Mouse (Mus musculus) intestine, embryonic 15.5 days (tissue): ENCODE data around the gene Sept11. TPM values are rescaled to one million over a fixed set of nuclear protein-coding genes. Genes with fewer than 3 reads are reported as not detected.

Experiments
- ATAC-seq: fragments of 200-750 bp; cut with Nextera tagmentation; 2 replicates; pipeline ENCODE4 v1.8.0; 2017; ENCODE audit warnings: moderate TSS enrichment, moderate library complexity
- H3K27ac ChIP-seq: fragments of 300-500 bp; sonication (generic); 2 replicates; pipeline ENCODE4 v1.5.1; 2015; ENCODE audit warnings: mild to moderate bottlenecking, inconsistent platforms
- H3K27me3 ChIP-seq: fragments of 300-500 bp; sonication (generic); replicated peaks from 2 replicates; pipeline ENCODE4 v1.6.1; 2015; ENCODE audit warnings: inconsistent platforms
- H3K36me3 ChIP-seq: fragments of 300-500 bp; sonication (generic); 2 replicates; pipeline ENCODE4 v1.6.1; 2015; ENCODE audit warnings: inconsistent platforms
- H3K4me1 ChIP-seq: fragments of 300-500 bp; sonication (generic); replicated peaks from 2 replicates; pipeline ENCODE4 v1.6.1; 2015; ENCODE audit warnings: inconsistent platforms
- H3K4me2 ChIP-seq: fragments of 300-500 bp; sonication (generic); replicated peaks from 2 replicates; pipeline ENCODE4 v1.6.1; 2015; ENCODE audit warnings: mild to moderate bottlenecking, inconsistent platforms
- H3K4me3 ChIP-seq: fragments of 300-500 bp; sonication (generic); replicated peaks from 2 replicates; pipeline ENCODE4 v1.5.1; 2015; ENCODE audit warnings: inconsistent platforms
- H3K9ac ChIP-seq: fragments of 300-500 bp; sonication (generic); 2 replicates; pipeline ENCODE4 v1.6.1; 2015; ENCODE audit warnings: inconsistent platforms
- H3K9me3 ChIP-seq: fragments of 300-500 bp; sonication (generic); 2 replicates; pipeline ENCODE4 v1.6.1; 2016; ENCODE audit warnings: inconsistent platforms
- WGBS: fragments of 180-500 bp; shearing (Covaris S2); methylation state at CpG from one replicate; pipeline ENCODE4 v1.1.7; 2015; 5-methylcytosine and 5-hydroxymethylcytosine counted together
- polyA plus RNA-seq: library from polyadenylated mRNA; unstranded; fragments of >200 nt; fragmentation: Nextera tagmentation; extraction: Ambion mirVana; gene quantifications from 2 replicates; pipeline ENCODE4 v1.2.1, GENCODE M21; 2015

The Sept11 gene
- polyA plus RNA-seq, 1 experiment from 2014 or later, result 157 TPM

GRCm38 (mm10) chr5:93198232-93198631 is 105.0 kb downstream of the Sept11 start:
- 87% methylated on average over 3 of the region's 3 CpGs for WGBS
- Histone ChIP-seq H3K36me3 (peaks cover 11% of the 10 kb centered on the region; the same call in 1 of the 2 replicates), H3K4me1 (no peaks in the 10 kb centered on the region), H3K4me2 (no peak overlapping the region), H3K27me3 (no peaks in the 10 kb centered on the region), H3K9ac (no peak overlapping the region), H3K27ac (no peak overlapping the region), H3K9me3 (no peaks in the 10 kb centered on the region), H3K4me3 (no peak overlapping the region)
- ATAC-seq, result no peak

GRCm38 (mm10) chr5:93201181-93201580 is 107.9 kb downstream of the Sept11 start:
- H3K36me3 ChIP-seq, result peaks cover 9% of the 10 kb centered on the region; the same call in 1 of the 2 replicates

DNA sequence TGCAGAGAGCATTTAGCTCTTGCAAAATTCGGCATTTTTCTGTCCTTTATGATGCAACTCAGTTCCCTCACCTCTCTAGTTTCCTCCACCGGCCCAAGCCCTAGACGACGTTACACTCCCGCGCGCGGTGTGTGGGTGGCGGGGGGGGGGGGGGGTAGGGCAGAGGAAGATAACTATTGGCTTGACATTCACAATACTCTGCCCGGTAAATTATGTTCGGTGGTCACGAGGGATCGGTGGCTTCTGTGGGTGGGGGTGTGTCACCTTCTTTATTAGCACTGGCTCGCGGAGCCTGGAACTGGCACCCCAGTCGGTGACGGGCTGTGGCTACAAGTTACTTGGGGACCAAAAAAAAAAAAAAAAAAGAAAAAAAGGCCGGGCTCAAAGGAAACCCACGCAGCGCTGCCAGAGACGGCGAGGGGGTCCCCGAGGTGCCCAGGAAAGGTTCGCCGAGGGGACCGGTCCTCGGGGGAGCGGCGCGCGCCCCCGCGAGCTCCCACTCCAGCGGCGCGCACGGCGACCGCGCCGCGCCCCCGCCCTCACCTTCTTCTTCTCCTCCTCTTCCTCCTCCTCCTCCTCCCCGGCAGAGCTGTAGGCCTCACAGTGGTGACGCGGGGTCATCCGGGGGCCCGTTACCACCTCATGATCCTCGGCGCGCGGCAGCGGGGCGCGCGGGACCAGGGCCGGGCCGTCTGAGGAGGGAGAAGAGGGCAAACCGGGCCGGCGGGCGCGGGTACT is 112.3 kb downstream of the Sept11 start:
- Histone ChIP-seq H3K4me3 (peak overlapping the region; percentile 88), H3K27me3 (no peaks in the 10 kb centered on the region), H3K4me2 (peak overlapping the region; percentile 69), H3K27ac (peak overlapping the region; percentile 91), H3K36me3 (peaks cover 2% of the 10 kb centered on the region; the same call in 1 of the 2 replicates), H3K4me1 (no peaks in the 10 kb centered on the region), H3K9ac (peak overlapping the region; percentile 96), H3K9me3 (no peaks in the 10 kb centered on the region)
- under 1% methylated on average over 61 of the region's 63 CpGs for WGBS
- peak; percentile 69 for ATAC-seq

More at GRCm38 (mm10) chr5:93201181-93201580, 107.9 kb downstream of the Sept11 start:
- Histone ChIP-seq H3K27ac (no peak overlapping the region), H3K9me3 (no peaks in the 10 kb centered on the region), H3K4me3 (no peak overlapping the region), H3K4me2 (no peak overlapping the region), H3K9ac (no peak overlapping the region), H3K27me3 (no peaks in the 10 kb centered on the region), H3K4me1 (no peaks in the 10 kb centered on the region)
- 77% methylated on average over 1 of the region's 1 CpGs for WGBS
- no peak for ATAC-seq

GRCm38 (mm10) chr5:93206109-93207005 is 113.1 kb downstream of the Sept11 start, which contains the start of the genes Ccni and 2010109A12Rik:
TSS of gene Ccni (minus strand) at chr5:93206495.
TSS of gene 2010109A12Rik (plus strand) at chr5:93206518.
- Histone ChIP-seq H3K36me3 (no peaks in the 10 kb centered on the region), H3K9me3 (no peaks in the 10 kb centered on the region), H3K27me3 (no peaks in the 10 kb centered on the region), H3K9ac (peak within 1 kb of the TSS; percentile 96), H3K4me3 (peak within 1 kb of the TSS; percentile 88), H3K27ac (peak within 1 kb of the TSS; percentile 91), H3K4me2 (peak within 1 kb of the TSS; percentile 69), H3K4me1 (no peaks in the 10 kb centered on the region)
- ATAC-seq, result peak; percentile 98
- WGBS, result under 1% methylated on average over 79 of the region's 79 CpGs

- no peaks in the 10 kb centered on the region for H3K4me1 ChIP-seq
- peak overlapping the region; percentile 88 for H3K4me3 ChIP-seq
- peak overlapping the region; percentile 96 for H3K9ac ChIP-seq
- H3K27ac ChIP-seq, result peak overlapping the region; percentile 91
- peak overlapping the region; percentile 51 for H3K4me2 ChIP-seq
- peak; percentile 7 for ATAC-seq
- H3K27me3 ChIP-seq, result no peaks in the 10 kb centered on the region
- no peaks in the 10 kb centered on the region for H3K9me3 ChIP-seq
- no peaks in the 10 kb centered on the region for H3K36me3 ChIP-seq
- WGBS, result 3% methylated on average over 6 of the region's 6 CpGs
Observed at GRCm38 (mm10) chr5:93207006-93207348, 113.7 kb downstream of the Sept11 start.

- no peaks in the 10 kb centered on the region for H3K4me1 ChIP-seq
- H3K9me3 ChIP-seq, result no peaks in the 10 kb centered on the region
- H3K4me2 ChIP-seq, result no peak overlapping the region
- no peak overlapping the region for H3K4me3 ChIP-seq
- no peaks in the 10 kb centered on the region for H3K36me3 ChIP-seq
- no peak overlapping the region for H3K27ac ChIP-seq
- no peak overlapping the region for H3K9ac ChIP-seq
- 52% methylated on average over 1 of the region's 1 CpGs for WGBS
- ATAC-seq, result no peak
- no peaks in the 10 kb centered on the region for H3K27me3 ChIP-seq
Observed at GRCm38 (mm10) chr5:93207555-93207954, 114.3 kb downstream of the Sept11 start.

DNA sequence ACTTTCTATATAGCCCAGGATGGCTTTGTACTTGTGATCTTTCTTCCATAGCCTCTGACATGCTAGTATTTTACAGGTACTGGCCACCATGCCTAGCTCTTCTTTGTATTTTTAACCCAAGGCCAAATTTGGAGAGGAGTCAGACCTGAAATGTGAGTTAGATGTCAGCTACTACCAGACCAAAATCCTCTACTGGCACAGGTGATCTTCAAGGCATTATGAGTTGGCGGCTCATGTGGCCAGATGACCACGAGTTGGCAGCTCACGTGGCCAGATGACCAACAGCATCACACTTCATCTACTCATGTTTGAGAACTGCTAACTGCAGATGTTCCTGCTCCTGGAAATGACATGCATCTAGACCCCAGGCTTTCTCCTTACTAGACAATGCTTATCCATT is 125.1 kb downstream of the Sept11 start:
- no peak for ATAC-seq
- H3K36me3 ChIP-seq, result no peaks in the 10 kb centered on the region
- no peaks in the 10 kb centered on the region for H3K27me3 ChIP-seq
- no peak overlapping the region for H3K9ac ChIP-seq
- no peak overlapping the region for H3K4me2 ChIP-seq
- H3K4me3 ChIP-seq, result no peak overlapping the region
- no peak overlapping the region for H3K27ac ChIP-seq
- H3K9me3 ChIP-seq, result no peaks in the 10 kb centered on the region
- H3K4me1 ChIP-seq, result no peaks in the 10 kb centered on the region
- WGBS, result 86% methylated on average over 3 of the region's 3 CpGs

DNA sequence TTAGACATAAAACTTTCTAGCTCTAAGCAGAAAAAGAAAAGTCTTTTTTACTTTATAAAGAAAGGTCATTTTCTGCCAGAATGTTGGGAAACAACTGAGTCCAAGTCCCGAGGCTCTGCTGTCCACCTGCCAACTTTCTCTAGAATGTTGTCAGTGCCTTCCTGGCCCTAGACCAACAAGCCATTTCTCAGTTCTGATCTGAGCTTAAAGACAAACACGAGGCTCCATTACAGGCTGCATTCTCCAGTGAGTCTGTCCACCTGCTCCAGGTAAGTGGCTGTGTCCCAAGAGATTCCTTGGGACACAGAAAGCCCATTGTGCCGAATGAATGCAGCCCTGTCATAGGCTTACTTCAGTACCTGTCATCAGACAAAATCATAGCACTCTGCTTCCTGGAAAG is 128.4 kb downstream of the Sept11 start:
- Histone ChIP-seq H3K27me3 (no peaks in the 10 kb centered on the region), H3K36me3 (no peaks in the 10 kb centered on the region), H3K4me2 (no peak overlapping the region), H3K27ac (no peak overlapping the region), H3K4me1 (no peaks in the 10 kb centered on the region), H3K9ac (no peak overlapping the region), H3K9me3 (no peaks in the 10 kb centered on the region), H3K4me3 (no peak overlapping the region)
- ATAC-seq, result no peak
- WGBS, result 56% methylated on average over 3 of the region's 3 CpGs

- Histone ChIP-seq H3K9ac (no peak overlapping the region), H3K27ac (no peak overlapping the region), H3K4me2 (no peak overlapping the region), H3K36me3 (no peaks in the 10 kb centered on the region), H3K4me1 (no peaks in the 10 kb centered on the region), H3K27me3 (no peaks in the 10 kb centered on the region), H3K4me3 (no peak overlapping the region), H3K9me3 (no peaks in the 10 kb centered on the region)
- no peak for ATAC-seq
- WGBS, result 83% methylated on average over 2 of the region's 2 CpGs
Observed at GRCm38 (mm10) chr5:93224549-93224948, 131.3 kb downstream of the Sept11 start.

Other genes with a start within 250 kb of the Sept11 start
- gene Sowahb, start 48.4 kb upstream of the Sept11 start, polyA plus RNA-seq, result 5.8 and 6.1 TPM in 2 replicates
- 79.2 and 91.2 TPM in 2 replicates for gene Ccni, start 113.1 kb downstream of the Sept11 start, polyA plus RNA-seq
- gene 2010109A12Rik, start 113.1 kb downstream of the Sept11 start, polyA plus RNA-seq, result 1.6 and 2.0 TPM in 2 replicates
- 33.2 and 37.8 TPM in 2 replicates for gene Ccng2, start 173.8 kb downstream of the Sept11 start, polyA plus RNA-seq